Mouse (Mus musculus): ENCODE data around the gene Hipk2. TPM values are rescaled to one million over a fixed set of nuclear protein-coding genes. Genes with fewer than 3 reads are reported as not detected.
A peak's percentile ranks its signal among the peaks of the same experiment; 100 is the strongest.

Hipk2 gene
- polyA plus RNA-seq, 1 experiment from 2014 or later: 38.4 TPM

DNA sequence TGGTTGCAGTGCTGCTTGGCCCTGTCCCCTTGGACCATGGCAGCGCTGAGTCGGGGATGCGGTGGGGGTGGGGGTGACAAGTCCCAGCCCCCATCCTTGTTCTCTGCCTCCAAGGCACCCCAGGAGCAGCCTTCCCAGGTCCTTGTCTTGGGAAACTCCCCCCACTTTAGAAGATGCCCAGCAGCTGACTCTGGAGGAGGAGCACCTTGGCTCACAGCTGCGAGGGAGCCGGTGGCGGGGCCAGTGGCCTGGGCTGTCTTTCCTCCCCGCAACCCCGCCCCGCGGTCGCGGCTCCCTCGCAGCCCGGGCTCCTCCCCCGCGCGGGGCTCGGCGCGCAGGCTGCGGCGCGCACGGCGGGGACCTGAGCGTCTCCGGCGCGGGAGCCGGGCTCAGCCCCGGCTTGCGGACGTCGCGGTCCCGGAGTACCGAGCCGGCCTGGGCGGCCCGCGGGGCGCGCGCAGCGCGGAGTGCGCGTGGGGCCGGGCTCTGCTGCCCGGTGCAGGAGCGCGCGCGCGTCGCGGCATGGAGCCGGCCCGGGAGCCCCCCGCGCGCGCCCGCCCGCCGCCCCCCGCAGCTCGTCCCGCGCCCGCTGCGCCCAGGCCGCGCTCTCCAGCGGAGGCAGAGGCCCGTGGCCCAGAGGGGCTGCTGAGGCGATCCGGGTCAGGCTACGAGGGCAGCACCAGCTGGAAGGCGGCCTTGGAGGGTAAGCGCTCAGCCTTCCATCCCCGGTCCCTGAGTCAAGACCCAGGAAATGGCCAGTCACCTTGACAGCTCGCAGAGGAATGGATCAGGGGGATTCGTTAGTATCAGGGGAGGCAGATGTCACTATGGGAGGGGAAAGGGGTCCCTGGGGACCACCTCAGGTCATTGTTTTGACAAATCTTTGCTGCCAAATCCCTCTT is 213.0 kb downstream of the Hipk2 start, which contains the start of gene Clec2l:
TSS of gene Clec2l (plus strand) at position 356 of the 902 bp plus-strand sequence.
- Histone ChIP-seq H3K4me3 (ENCODE audit: low read depth, low read length) (peak within 1 kb of the TSS; percentile 44), H3K27me3 (ENCODE audit: control insufficient read depth, insufficient read depth, low read length) (peaks cover 3% of the 10 kb centered on the region; the same call in 1 of the 2 replicates), H3K9ac (ENCODE audit: low read depth, low read length) (peak within 1 kb of the TSS; percentile 62), H3K36me3 (ENCODE audit: control insufficient read depth, insufficient read depth, low read length) (no peaks in the 10 kb centered on the region), H3K4me1 (replicated peaks; ENCODE audit: control insufficient read depth, insufficient read depth, low read length) (0 out of 2 replicates have a peak, but pooled peaks cover 3% of the 10 kb centered on the region), H3K4me2 (replicated peaks; ENCODE audit: low read depth, low read length) (peak within 1 kb of the TSS; percentile 83), H3K27ac (ENCODE audit: low read depth, low read length) (no peak within 1 kb of the TSS), H3K9me3 (ENCODE audit: control insufficient read depth, low read length) (no peaks in the 10 kb centered on the region)
- under 1% methylated on average over 70 of the region's 84 CpGs for WGBS
- DNase-seq (ENCODE audit: low spot score): peak; percentile 73
- peak; percentile 87 for ATAC-seq (ENCODE audit: low FRiP score)

- no peak for ATAC-seq (ENCODE audit: low FRiP score)
- 12% methylated on average over 4 of the region's 4 CpGs for WGBS
- Histone ChIP-seq H3K4me3 (ENCODE audit: low read depth, low read length) (no peak overlapping the region), H3K9me3 (ENCODE audit: control insufficient read depth, low read length) (no peaks in the 10 kb centered on the region), H3K4me2 (replicated peaks; ENCODE audit: low read depth, low read length) (no peak overlapping the region), H3K36me3 (ENCODE audit: control insufficient read depth, insufficient read depth, low read length) (no peaks in the 10 kb centered on the region), H3K27ac (ENCODE audit: low read depth, low read length) (no peak overlapping the region), H3K4me1 (replicated peaks; ENCODE audit: control insufficient read depth, insufficient read depth, low read length) (0 out of 2 replicates have a peak, but pooled peaks cover 3% of the 10 kb centered on the region), H3K9ac (ENCODE audit: low read depth, low read length) (no peak overlapping the region), H3K27me3 (ENCODE audit: control insufficient read depth, insufficient read depth, low read length) (peaks cover 3% of the 10 kb centered on the region; the same call in 1 of the 2 replicates)
- no peak for DNase-seq (ENCODE audit: low spot score)
These were observed 214.3 kb downstream of the Hipk2 start for GRCm38 (mm10) chr6:38661626-38662025.

- H3K36me3 ChIP-seq (ENCODE audit: control insufficient read depth, insufficient read depth, low read length): no peaks in the 10 kb centered on the region
- peak; percentile 88 for DNase-seq (ENCODE audit: low spot score)
- 43% methylated on average over 14 of the region's 14 CpGs for WGBS
- no peaks in the 10 kb centered on the region for H3K4me1 ChIP-seq (replicated peaks; ENCODE audit: control insufficient read depth, insufficient read depth, low read length)
- no peak overlapping the region for H3K27ac ChIP-seq (ENCODE audit: low read depth, low read length)
- ATAC-seq (ENCODE audit: low FRiP score): no peak
- H3K4me2 ChIP-seq (replicated peaks; ENCODE audit: low read depth, low read length): no peak overlapping the region
- no peaks in the 10 kb centered on the region for H3K27me3 ChIP-seq (ENCODE audit: control insufficient read depth, insufficient read depth, low read length)
- no peak overlapping the region for H3K4me3 ChIP-seq (ENCODE audit: low read depth, low read length)
- no peaks in the 10 kb centered on the region for H3K9me3 ChIP-seq (ENCODE audit: control insufficient read depth, low read length)
- H3K9ac ChIP-seq (ENCODE audit: low read depth, low read length): no peak overlapping the region
These were observed 225.6 kb downstream of the Hipk2 start for GRCm38 (mm10) chr6:38650263-38650937.

DNA sequence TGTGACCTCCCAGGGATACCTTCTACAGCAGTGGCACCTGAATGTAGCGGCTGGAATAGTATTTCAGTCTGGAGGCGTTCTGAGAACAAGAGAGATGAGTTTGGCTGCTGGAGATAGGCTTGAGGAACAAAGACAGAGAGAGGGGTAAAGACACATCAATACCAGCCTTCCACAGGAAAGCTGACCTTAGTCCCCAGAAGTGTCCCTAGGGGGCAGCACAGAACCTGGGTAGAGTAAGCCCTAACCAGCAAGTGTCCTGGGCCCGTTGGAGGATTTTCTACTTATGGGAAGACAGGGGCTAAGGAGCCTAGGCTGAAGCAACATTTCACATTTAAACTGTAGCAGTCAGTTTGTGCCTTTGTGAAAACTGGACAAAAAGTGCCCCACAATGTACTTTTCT is 226.4 kb downstream of the Hipk2 start:
- Histone ChIP-seq H3K9me3 (ENCODE audit: control insufficient read depth, low read length) (no peaks in the 10 kb centered on the region), H3K4me2 (replicated peaks; ENCODE audit: low read depth, low read length) (no peak overlapping the region), H3K27me3 (ENCODE audit: control insufficient read depth, insufficient read depth, low read length) (no peaks in the 10 kb centered on the region), H3K4me3 (ENCODE audit: low read depth, low read length) (no peak overlapping the region), H3K36me3 (ENCODE audit: control insufficient read depth, insufficient read depth, low read length) (no peaks in the 10 kb centered on the region), H3K4me1 (replicated peaks; ENCODE audit: control insufficient read depth, insufficient read depth, low read length) (no peaks in the 10 kb centered on the region), H3K9ac (ENCODE audit: low read depth, low read length) (no peak overlapping the region), H3K27ac (ENCODE audit: low read depth, low read length) (no peak overlapping the region)
- WGBS: 66% methylated on average over 3 of the region's 3 CpGs
- ATAC-seq (ENCODE audit: low FRiP score) (no peak), DNase-seq (ENCODE audit: low spot score) (peak; percentile 36)

Other genes starting within 250 kb of the Hipk2 start
- 0.08 and 0.14 TPM in 2 replicates for gene Klrg2, start 238.9 kb downstream of the Hipk2 start, polyA plus RNA-seq (2014; fragmentation: Nextera tagmentation; extraction: Ambion mirVana)
- gene Clec2l, start 213.1 kb downstream of the Hipk2 start, polyA plus RNA-seq (2014; fragmentation: Nextera tagmentation; extraction: Ambion mirVana): 1.7 and 2.2 TPM in 2 replicates
- gene Tbxas1, start 761 bp downstream of the Hipk2 start, polyA plus RNA-seq (2014; fragmentation: Nextera tagmentation; extraction: Ambion mirVana): 0.69 and 1.4 TPM in 2 replicates
- 3.2 and 4.2 TPM in 2 replicates for gene Parp12, start 242.2 kb upstream of the Hipk2 start, polyA plus RNA-seq (2014; fragmentation: Nextera tagmentation; extraction: Ambion mirVana)